Mouse (Mus musculus) adrenal gland, postnatal 25 days (tissue): ENCODE results near the gene Ank. TPM values are rescaled to one million over a fixed set of nuclear protein-coding genes. Genes with fewer than 3 reads are reported as not detected.

Source experiments
- DNase-seq: peaks from one replicate; pipeline ENCODE4 v3.0.0; 2021; ENCODE audit warnings: mixed read lengths
- total RNA-seq: library from RNA; stranded (reverse); gene quantifications from 2 replicates; pipeline ENCODE4 v1.2.3, GENCODE M21; 2021

Gene Ank
- total RNA-seq, 1 experiment from 2014 or later, result 44.0 TPM

- DNase-seq, result no peak
Measured at GRCm38 (mm10) chr15:27604558-27604957, 138.1 kb downstream of the Ank start.

GRCm38 (mm10) chr15:27605252-27605651 lies 138.8 kb downstream of the Ank start:
- no peak for DNase-seq

- DNase-seq, result no peak
Measured at GRCm38 (mm10) chr15:27609554-27609953, 143.1 kb downstream of the Ank start.

GRCm38 (mm10) chr15:27612533-27613221 lies 146.2 kb downstream of the Ank start:
- DNase-seq, result peak; percentile 51

- no peak for DNase-seq
Measured at GRCm38 (mm10) chr15:27613255-27613654, 146.8 kb downstream of the Ank start.

- DNase-seq, result peak; percentile 41
Measured at GRCm38 (mm10) chr15:27616159-27616558, 149.7 kb downstream of the Ank start.

- DNase-seq, result no peak
Measured at GRCm38 (mm10) chr15:27617227-27617626, 150.8 kb downstream of the Ank start.

- no peak for DNase-seq
Measured at GRCm38 (mm10) chr15:27618778-27619533, 152.5 kb downstream of the Ank start.

GRCm38 (mm10) chr15:27619683-27620082 lies 153.2 kb downstream of the Ank start:
- no peak for DNase-seq

- DNase-seq, result no peak
Measured at GRCm38 (mm10) chr15:27620475-27621185, 154.2 kb downstream of the Ank start.

- DNase-seq, result no peak
Measured at GRCm38 (mm10) chr15:27623286-27623685, 156.8 kb downstream of the Ank start.

- no peak for DNase-seq
Measured at GRCm38 (mm10) chr15:27625014-27625889, 158.8 kb downstream of the Ank start.

GRCm38 (mm10) chr15:27625890-27626255 lies 159.4 kb downstream of the Ank start:
- no peak for DNase-seq

- no peak for DNase-seq
Measured at GRCm38 (mm10) chr15:27626314-27626713, 159.8 kb downstream of the Ank start.

- DNase-seq, result no peak
Measured at GRCm38 (mm10) chr15:27627794-27628193, 161.3 kb downstream of the Ank start.

- no peak for DNase-seq
Measured at GRCm38 (mm10) chr15:27629046-27629445, 162.6 kb downstream of the Ank start.

- DNase-seq, result no peak
Measured at GRCm38 (mm10) chr15:27629800-27630600, 163.5 kb downstream of the Ank start.

GRCm38 (mm10) chr15:27630601-27631383 lies 164.3 kb downstream of the Ank start, which contains the start of gene Otulin:
Gene Otulin (minus strand): TSS chr15:27630693.
- DNase-seq, result peak; percentile 100

GRCm38 (mm10) chr15:27633941-27634900 lies 167.7 kb downstream of the Ank start:
- DNase-seq, result peak; percentile 38
